Mouse (Mus musculus): Measurements from ENCODE around the gene Cbln4.

The Cbln4 gene

GRCm38 (mm10) chr2:171996979-171997686, 46.1 kb downstream of the Cbln4 start:
- H3K4me1 ChIP-seq (replicated peaks; ENCODE audit: low read depth, low read length): peaks cover 15% of the 10 kb centered on the region
- H3K9me3 ChIP-seq (ENCODE audit: low read length): peaks cover 6% of the 10 kb centered on the region
- no peak overlapping the region for H3K4me3 ChIP-seq (replicated peaks; ENCODE audit: low read length)
- H3K36me3 ChIP-seq (ENCODE audit: insufficient read depth, low read length): no peaks in the 10 kb centered on the region
- TF ChIP-seq CTCF (conservative IDR thresholded peaks at IDR 0.05; ENCODE audit: low read length): no peak
- TF ChIP-seq NANOG (IDR thresholded peaks at IDR 0.05; ENCODE audit: borderline replicate concordance, low read length): no peak
- TF ChIP-seq POU5F1 (IDR thresholded peaks at IDR 0.05; ENCODE audit: borderline replicate concordance, low read length): no peak
- H3K27me3 ChIP-seq (ENCODE audit: insufficient read depth, low read length): no peaks in the 10 kb centered on the region

GRCm38 (mm10) chr2:171994861-171995260, 48.4 kb downstream of the Cbln4 start:
- Histone ChIP-seq H3K36me3 (ENCODE audit: insufficient read depth, low read length) (no peaks in the 10 kb centered on the region), H3K9me3 (ENCODE audit: low read length) (no peaks in the 10 kb centered on the region), H3K4me1 (replicated peaks; ENCODE audit: low read depth, low read length) (peaks cover 20% of the 10 kb centered on the region), H3K27me3 (ENCODE audit: insufficient read depth, low read length) (no peaks in the 10 kb centered on the region), H3K4me3 (replicated peaks; ENCODE audit: low read length) (no peak overlapping the region)
- peak; percentile 44 for TF ChIP-seq CTCF (conservative IDR thresholded peaks at IDR 0.05; ENCODE audit: low read length)
- no peak for TF ChIP-seq POU5F1 (IDR thresholded peaks at IDR 0.05; ENCODE audit: borderline replicate concordance, low read length)

- Histone ChIP-seq H3K4me3 (replicated peaks; ENCODE audit: low read length) (no peak overlapping the region), H3K27me3 (ENCODE audit: insufficient read depth, low read length) (no peaks in the 10 kb centered on the region), H3K36me3 (ENCODE audit: insufficient read depth, low read length) (no peaks in the 10 kb centered on the region), H3K4me1 (replicated peaks; ENCODE audit: low read depth, low read length) (peaks cover 19% of the 10 kb centered on the region), H3K9me3 (ENCODE audit: low read length) (no peaks in the 10 kb centered on the region)
- no peak for TF ChIP-seq NANOG (IDR thresholded peaks at IDR 0.05; ENCODE audit: borderline replicate concordance, low read length)
- no peak for TF ChIP-seq POU5F1 (IDR thresholded peaks at IDR 0.05; ENCODE audit: borderline replicate concordance, low read length)
- no peak for TF ChIP-seq CTCF (conservative IDR thresholded peaks at IDR 0.05; ENCODE audit: low read length)
Observed at GRCm38 (mm10) chr2:171994240-171994639, 49.0 kb downstream of the Cbln4 start.

GRCm38 (mm10) chr2:171986686-171987085, 56.6 kb downstream of the Cbln4 start:
- H3K4me1 ChIP-seq (replicated peaks; ENCODE audit: low read depth, low read length): peaks cover 53% of the 10 kb centered on the region
- TF ChIP-seq CTCF (conservative IDR thresholded peaks at IDR 0.05; ENCODE audit: low read length) (no peak), NANOG (IDR thresholded peaks at IDR 0.05; ENCODE audit: borderline replicate concordance, low read length) (no peak), POU5F1 (IDR thresholded peaks at IDR 0.05; ENCODE audit: borderline replicate concordance, low read length) (no peak)
- no peaks in the 10 kb centered on the region for H3K9me3 ChIP-seq (ENCODE audit: low read length)
- H3K36me3 ChIP-seq (ENCODE audit: insufficient read depth, low read length): no peaks in the 10 kb centered on the region
- no peak overlapping the region; the same call in 1 of the 2 replicates for H3K4me3 ChIP-seq (replicated peaks; ENCODE audit: low read length)
- 0 out of 2 replicates have a peak, but pooled peaks cover 2% of the 10 kb centered on the region for H3K27me3 ChIP-seq (ENCODE audit: insufficient read depth, low read length)

Data from E14TG2a.4 (cell line).